Mouse (Mus musculus) lung, adult 2 months (tissue): ENCODE measurements at regions not wholly inside any gene's neighbourhood (a gene's known extent, or its start where the extent isn't known, plus 50 kb on each side); places are given as distances from the start of the nearest gene placed in this dataset.

Source experiments
- DNase-seq: peaks from one replicate; pipeline ENCODE4 v3.0.0; 2022
- H3K4me1 ChIP-seq: fragments of 200-500 bp; 2 replicates; pipeline ENCODE4 v1.6.1; 2011; ENCODE audit warnings: low read length; ENCODE audit not compliant: control insufficient read depth, insufficient read depth
- H3K4me3 ChIP-seq: fragments of 200-500 bp; replicated peaks from 2 replicates; pipeline ENCODE3; 2011; ENCODE audit warnings: low read depth, mild to moderate bottlenecking, control low read depth, low read length; ENCODE audit errors: extremely low read depth
- CTCF ChIP-seq: fragments of 200-500 bp; IDR thresholded peaks from 2 replicates; pipeline ENCODE4 v1.5.1; 2011; ENCODE audit warnings: mild to moderate bottlenecking, low read length, control low read depth; ENCODE audit not compliant: insufficient read depth
- POLR2A ChIP-seq: fragments of 200-500 bp; IDR thresholded peaks from 2 replicates; pipeline ENCODE4 v1.6.1; 2011; ENCODE audit warnings: low read depth, mild to moderate bottlenecking, control low read depth, low read length, borderline replicate concordance; ENCODE audit errors: extremely low read depth
- WGBS: fragments of 180-500 bp; shearing (Covaris S2); methylation state at CpG from one replicate; pipeline ENCODE4 v1.1.7; 2018; 5-methylcytosine and 5-hydroxymethylcytosine counted together

- 65% methylated on average over 4 of the region's 4 CpGs for WGBS
- no peak for DNase-seq
- no peaks in the 10 kb centered on the region for H3K4me1 ChIP-seq
- TF ChIP-seq POLR2A (no peak), CTCF (no peak)
- no peak overlapping the region for H3K4me3 ChIP-seq
These were observed 126.7 kb upstream of the Neo1 start for GRCm38 (mm10) chr9:59162954-59163353.

- TF ChIP-seq CTCF: no peak
- TF ChIP-seq POLR2A: no peak
- Histone ChIP-seq H3K4me1 (no peaks in the 10 kb centered on the region; the same call in 1 of the 2 replicates), H3K4me3 (no peak overlapping the region)
- WGBS: 60% methylated on average over 5 of the region's 5 CpGs
- DNase-seq: no peak
These were observed 121.4 kb upstream of the Neo1 start for GRCm38 (mm10) chr9:59157663-59158062.

GRCm38 (mm10) chr9:59153945-59154344 lies 117.7 kb upstream of the Neo1 start:
- H3K4me1 ChIP-seq: no peaks in the 10 kb centered on the region; the same call in 1 of the 2 replicates
- no peak for DNase-seq
- 38% methylated on average over 3 of the region's 3 CpGs for WGBS
- TF ChIP-seq CTCF: no peak
- TF ChIP-seq POLR2A: no peak
- no peak overlapping the region for H3K4me3 ChIP-seq

- TF ChIP-seq CTCF: no peak
- no peak for TF ChIP-seq POLR2A
- DNase-seq: no peak
- no peaks in the 10 kb centered on the region; the same call in 1 of the 2 replicates for H3K4me1 ChIP-seq
These were observed 116.9 kb upstream of the Neo1 start for GRCm38 (mm10) chr9:59153126-59153525.

GRCm38 (mm10) chr9:59144256-59144800 lies 108.1 kb upstream of the Neo1 start:
- TF ChIP-seq POLR2A (no peak), CTCF (no peak)
- Histone ChIP-seq H3K4me1 (no peaks in the 10 kb centered on the region), H3K4me3 (no peak overlapping the region)
- no peak for DNase-seq
- WGBS: 69% methylated on average over 3 of the region's 3 CpGs

More at GRCm38 (mm10) chr9:59153126-59153525, 116.9 kb upstream of the Neo1 start:
- 43% methylated on average over 5 of the region's 5 CpGs for WGBS
- H3K4me3 ChIP-seq: no peak overlapping the region

- no peak overlapping the region for H3K4me3 ChIP-seq
- no peaks in the 10 kb centered on the region for H3K4me1 ChIP-seq
- 80% methylated on average over 4 of the region's 4 CpGs for WGBS
- TF ChIP-seq POLR2A (no peak), CTCF (no peak)
- DNase-seq: no peak
These were observed 107.4 kb upstream of the Neo1 start for GRCm38 (mm10) chr9:59143610-59144009.

- no peak for TF ChIP-seq POLR2A
- no peak for TF ChIP-seq CTCF
- Histone ChIP-seq H3K4me3 (peak overlapping the region; percentile 48), H3K4me1 (no peaks in the 10 kb centered on the region)
- no peak for DNase-seq
- 24% methylated on average over 15 of the region's 15 CpGs for WGBS
These were observed 98.2 kb upstream of the Neo1 start for GRCm38 (mm10) chr9:59134171-59135041.

- WGBS: 68% methylated on average over 9 of the region's 9 CpGs
- no peaks in the 10 kb centered on the region for H3K4me1 ChIP-seq
- no peak overlapping the region for H3K4me3 ChIP-seq
- DNase-seq: no peak
- TF ChIP-seq POLR2A: no peak
- no peak for TF ChIP-seq CTCF
These were observed 93.6 kb upstream of the Neo1 start for GRCm38 (mm10) chr9:59129699-59130340.

- no peak for TF ChIP-seq CTCF
- TF ChIP-seq POLR2A: no peak
- Histone ChIP-seq H3K4me1 (no peaks in the 10 kb centered on the region), H3K4me3 (no peak overlapping the region)
- no peak for DNase-seq
- WGBS: 82% methylated on average over 1 of the region's 1 CpGs
These were observed 93.0 kb upstream of the Neo1 start for GRCm38 (mm10) chr9:59129252-59129651.
